ENCODE assay signal across 23 mouse cellular contexts in genomic region chr13:92631450-92631849, GRCm38 (mm10). TPM values are rescaled to one million over a fixed set of nuclear protein-coding genes. Genes with fewer than 3 reads are reported as not detected.
A peak's percentile ranks its signal among the peaks of the same experiment; 100 is the strongest.
DNase-seq lines count a peak whose midpoint lies in the region; ATAC-seq and TF ChIP-seq lines count a peak whose summit lies in the region.
"Had no signal": no experiment of that assay in that cellular context is flagged by ENCODE, and none has a peak within 500 bp of the region (broad histone marks: within the 10 kb centered on the region; RNA-seq: fewer than 3 reads in every experiment).

No protein-coding gene starts in this region.

- 56% methylated on average over 4 of the region's 4 CpGs for WGBS in hindbrain, embryonic 15.5 days
- WGBS in hindbrain, embryonic 12.5 days: 76% methylated on average over 4 of the region's 4 CpGs
- 78% methylated on average over 4 of the region's 4 CpGs for WGBS in midbrain, embryonic 11.5 days
- 74% methylated on average over 4 of the region's 4 CpGs for WGBS in midbrain, embryonic 13.5 days
- WGBS in hindbrain, embryonic 16.5 days: 52% methylated on average over 4 of the region's 4 CpGs
- WGBS in stomach, postnatal 0 days: 45% methylated on average over 4 of the region's 4 CpGs
- 72% methylated on average over 4 of the region's 4 CpGs for WGBS in kidney, embryonic 15.5 days

- no peaks in the 10 kb centered on the region for H3K27me3 ChIP-seq in hindbrain, embryonic 15.5 days
- no peaks in the 10 kb centered on the region for H3K27me3 ChIP-seq in hindbrain, embryonic 12.5 days
- H3K27me3 ChIP-seq in midbrain, embryonic 11.5 days (ENCODE audit: control insufficient read depth, insufficient read depth, low read length): no peaks in the 10 kb centered on the region
- no peaks in the 10 kb centered on the region for H3K27me3 ChIP-seq in midbrain, embryonic 13.5 days
- no peaks in the 10 kb centered on the region for H3K27me3 ChIP-seq in hindbrain, embryonic 16.5 days (replicated peaks; ENCODE audit: control insufficient read depth, insufficient read depth, low read length)
- H3K27me3 ChIP-seq in stomach, postnatal 0 days (ENCODE audit: control insufficient read depth, insufficient read depth, low read length): no peaks in the 10 kb centered on the region
- no peaks in the 10 kb centered on the region for H3K27me3 ChIP-seq in kidney, embryonic 15.5 days
- H3K27me3 ChIP-seq: forebrain, embryonic 15.5 days; heart, embryonic 12.5 days; liver, embryonic 13.5 days; megakaryocyte, embryonic 14.5 days had no signal

- 0 out of 2 replicates have a peak overlapping the region, but pooled peaks have one; percentile 7 for H3K27ac ChIP-seq in hindbrain, embryonic 15.5 days (replicated peaks)
- no peak overlapping the region for H3K27ac ChIP-seq in hindbrain, embryonic 12.5 days
- H3K27ac ChIP-seq in midbrain, embryonic 11.5 days (ENCODE audit: low read depth, low read length): no peak overlapping the region
- no peak overlapping the region for H3K27ac ChIP-seq in midbrain, embryonic 13.5 days
- no peak overlapping the region for H3K27ac ChIP-seq in hindbrain, embryonic 16.5 days (ENCODE audit: low read depth, low read length)
- H3K27ac ChIP-seq in stomach, postnatal 0 days (replicated peaks): peak overlapping the region; percentile 73
- H3K27ac ChIP-seq in kidney, embryonic 15.5 days: no peak overlapping the region
- H3K27ac ChIP-seq: forebrain, embryonic 15.5 days; liver, embryonic 13.5 days had no signal

- peaks cover 15% of the 10 kb centered on the region for H3K4me1 ChIP-seq in hindbrain, embryonic 15.5 days (replicated peaks)
- H3K4me1 ChIP-seq in hindbrain, embryonic 12.5 days: peaks cover 23% of the 10 kb centered on the region
- H3K4me1 ChIP-seq in midbrain, embryonic 11.5 days (ENCODE audit: control insufficient read depth, insufficient read depth, low read length): peaks cover 11% of the 10 kb centered on the region
- H3K4me1 ChIP-seq in midbrain, embryonic 13.5 days (replicated peaks): peaks cover 5% of the 10 kb centered on the region
- peaks cover 13% of the 10 kb centered on the region for H3K4me1 ChIP-seq in hindbrain, embryonic 16.5 days (ENCODE audit: control insufficient read depth, insufficient read depth, low read depth, low read length)
- peaks cover 14% of the 10 kb centered on the region for H3K4me1 ChIP-seq in stomach, postnatal 0 days (replicated peaks; ENCODE audit: control insufficient read depth, insufficient read depth)
- H3K4me1 ChIP-seq in kidney, embryonic 15.5 days: peaks cover 42% of the 10 kb centered on the region

- no peak overlapping the region for H3K4me3 ChIP-seq in hindbrain, embryonic 15.5 days
- H3K4me3 ChIP-seq in hindbrain, embryonic 12.5 days: no peak overlapping the region
- H3K4me3 ChIP-seq in midbrain, embryonic 11.5 days (ENCODE audit: low read depth, low read length): no peak overlapping the region
- H3K4me3 ChIP-seq in midbrain, embryonic 13.5 days (replicated peaks): no peak overlapping the region
- H3K4me3 ChIP-seq in hindbrain, embryonic 16.5 days (ENCODE audit: low read length): no peak overlapping the region
- no peak overlapping the region for H3K4me3 ChIP-seq in stomach, postnatal 0 days (ENCODE audit: low read depth, low read length)
- H3K4me3 ChIP-seq in kidney, embryonic 15.5 days (replicated peaks): no peak overlapping the region
- H3K4me3 ChIP-seq: forebrain, embryonic 15.5 days; heart, embryonic 12.5 days; liver, embryonic 13.5 days; megakaryocyte, embryonic 14.5 days; myocyte had no signal

- no peak overlapping the region for H3K9ac ChIP-seq in hindbrain, embryonic 15.5 days
- no peak overlapping the region for H3K9ac ChIP-seq in hindbrain, embryonic 12.5 days
- no peak overlapping the region for H3K9ac ChIP-seq in midbrain, embryonic 11.5 days (ENCODE audit: low read length)
- no peak overlapping the region for H3K9ac ChIP-seq in midbrain, embryonic 13.5 days (replicated peaks)
- H3K9ac ChIP-seq in hindbrain, embryonic 16.5 days (ENCODE audit: low read depth, low read length): no peak overlapping the region
- H3K9ac ChIP-seq in stomach, postnatal 0 days (ENCODE audit: low read length): no peak overlapping the region
- H3K9ac ChIP-seq in kidney, embryonic 15.5 days: no peak overlapping the region
- H3K9ac ChIP-seq: forebrain, embryonic 15.5 days; heart, embryonic 12.5 days; liver, embryonic 13.5 days had no signal

- peaks cover 2% of the 10 kb centered on the region for H3K36me3 ChIP-seq in hindbrain, embryonic 15.5 days
- no peaks in the 10 kb centered on the region for H3K36me3 ChIP-seq in hindbrain, embryonic 12.5 days
- H3K36me3 ChIP-seq in midbrain, embryonic 11.5 days (ENCODE audit: control insufficient read depth, insufficient read depth, low read length): no peaks in the 10 kb centered on the region
- H3K36me3 ChIP-seq in midbrain, embryonic 13.5 days: peaks cover 4% of the 10 kb centered on the region; the same call in 1 of the 2 replicates
- no peaks in the 10 kb centered on the region for H3K36me3 ChIP-seq in hindbrain, embryonic 16.5 days (ENCODE audit: control insufficient read depth, insufficient read depth, low read length)
- H3K36me3 ChIP-seq in stomach, postnatal 0 days (ENCODE audit: control insufficient read depth, insufficient read depth, low read length): no peaks in the 10 kb centered on the region
- peaks cover 21% of the 10 kb centered on the region for H3K36me3 ChIP-seq in kidney, embryonic 15.5 days

- no peaks in the 10 kb centered on the region for H3K9me3 ChIP-seq in hindbrain, embryonic 15.5 days
- H3K9me3 ChIP-seq in hindbrain, embryonic 12.5 days (replicated peaks): no peaks in the 10 kb centered on the region
- no peaks in the 10 kb centered on the region for H3K9me3 ChIP-seq in midbrain, embryonic 11.5 days (ENCODE audit: control insufficient read depth, low read length)
- H3K9me3 ChIP-seq in midbrain, embryonic 13.5 days: no peaks in the 10 kb centered on the region
- no peaks in the 10 kb centered on the region for H3K9me3 ChIP-seq in hindbrain, embryonic 16.5 days (ENCODE audit: control insufficient read depth, low read length)
- no peaks in the 10 kb centered on the region for H3K9me3 ChIP-seq in stomach, postnatal 0 days (ENCODE audit: control insufficient read depth, low read length)
- no peaks in the 10 kb centered on the region for H3K9me3 ChIP-seq in kidney, embryonic 15.5 days (replicated peaks)
- H3K9me3 ChIP-seq: forebrain, embryonic 15.5 days had no signal

- DNase-seq in midbrain, embryonic 11.5 days (ENCODE audit: low spot score, missing footprints): peak; percentile 60
- DNase-seq in stomach, postnatal 0 days (ENCODE audit: low spot score): no peak
- DNase-seq: adrenal gland, postnatal 14 days; cerebellum, adult 8-10 months; gastrocnemius, postnatal 36 days; heart, postnatal 36 days; kidney, adult 8-10 months; left cerebral cortex, postnatal 4 days; liver, embryonic 13.5 days; right cerebral cortex, postnatal 14 days; thymus, adult 18-20 months had no signal

- no peak overlapping the region for H3K4me2 ChIP-seq in hindbrain, embryonic 15.5 days
- no peak overlapping the region for H3K4me2 ChIP-seq in hindbrain, embryonic 12.5 days (replicated peaks)
- no peak overlapping the region for H3K4me2 ChIP-seq in midbrain, embryonic 11.5 days
- no peak overlapping the region for H3K4me2 ChIP-seq in midbrain, embryonic 13.5 days (replicated peaks)
- no peak overlapping the region for H3K4me2 ChIP-seq in hindbrain, embryonic 16.5 days (ENCODE audit: low read length)
- no peak overlapping the region for H3K4me2 ChIP-seq in stomach, postnatal 0 days (replicated peaks; ENCODE audit: low read depth)
- H3K4me2 ChIP-seq in kidney, embryonic 15.5 days: no peak overlapping the region
- H3K4me2 ChIP-seq: forebrain, embryonic 15.5 days; heart, embryonic 12.5 days; liver, embryonic 13.5 days had no signal

- no peak for ATAC-seq in hindbrain, embryonic 15.5 days (ENCODE audit: low FRiP score, low read depth)
- ATAC-seq in hindbrain, embryonic 12.5 days (ENCODE audit: low FRiP score): no peak
- ATAC-seq in midbrain, embryonic 11.5 days (ENCODE audit: low FRiP score): no peak
- ATAC-seq in midbrain, embryonic 13.5 days: no peak
- ATAC-seq in hindbrain, embryonic 16.5 days: peak; percentile 62
- ATAC-seq in stomach, postnatal 0 days (ENCODE audit: low FRiP score, low TSS enrichment): no peak; the same call in 1 of the 2 replicates
- ATAC-seq in kidney, embryonic 15.5 days (replicated peaks; ENCODE audit: low FRiP score): no peak
- ATAC-seq: forebrain, embryonic 15.5 days had no signal

- TF ChIP-seq CTCF in stomach, postnatal 0 days (IDR thresholded peaks at IDR 0.05; ENCODE audit: low read depth): no peak

- no peak for TF ChIP-seq EP300 in stomach, postnatal 0 days (optimal IDR thresholded peaks at IDR 0.05)

RNA-seq across cellular contexts. Expression of gene Serinc5, which starts 20.6 kb away (rescaled TPM):
- polyA plus RNA-seq in hindbrain, embryonic 15.5 days (2015; fragmentation: Nextera tagmentation; extraction: Ambion mirVana): 17.2 and 17.5 TPM in 2 replicates
- 18.1 and 18.7 TPM in 2 replicates for polyA plus RNA-seq in hindbrain, embryonic 12.5 days (2016; fragmentation: Nextera tagmentation; extraction: Ambion mirVana)
- polyA plus RNA-seq in midbrain, embryonic 11.5 days (2014; fragmentation: Nextera tagmentation; extraction: Ambion mirVana): 9.0 and 9.7 TPM in 2 replicates
- 12.5 and 14.1 TPM in 2 replicates for polyA plus RNA-seq in midbrain, embryonic 13.5 days (2015; fragmentation: Nextera tagmentation; extraction: Ambion mirVana)
- 14.7 and 19.7 TPM in 2 replicates for polyA plus RNA-seq in hindbrain, embryonic 16.5 days (2015; fragmentation: Nextera tagmentation; extraction: Ambion mirVana)
- 14.5 and 16.0 TPM in 2 replicates for polyA plus RNA-seq in stomach, postnatal 0 days (2015; fragmentation: Nextera tagmentation; extraction: Ambion mirVana)
- 16.5 and 16.8 TPM in 2 replicates for polyA plus RNA-seq in kidney, embryonic 15.5 days (2015; fragmentation: Nextera tagmentation; extraction: Ambion mirVana)

RNA-seq across cellular contexts. Expression of gene Spz1, which starts 55.5 kb away (rescaled TPM):
- not detected in 2 replicates for polyA plus RNA-seq in hindbrain, embryonic 15.5 days (2015; fragmentation: Nextera tagmentation; extraction: Ambion mirVana)
- polyA plus RNA-seq in hindbrain, embryonic 12.5 days (2016; fragmentation: Nextera tagmentation; extraction: Ambion mirVana): not detected in 2 replicates
- not detected in 2 replicates for polyA plus RNA-seq in midbrain, embryonic 11.5 days (2014; fragmentation: Nextera tagmentation; extraction: Ambion mirVana)
- polyA plus RNA-seq in midbrain, embryonic 13.5 days (2015; fragmentation: Nextera tagmentation; extraction: Ambion mirVana): not detected in 2 replicates
- polyA plus RNA-seq in hindbrain, embryonic 16.5 days (2015; fragmentation: Nextera tagmentation; extraction: Ambion mirVana): not detected in 2 replicates
- polyA plus RNA-seq in stomach, postnatal 0 days (2015; fragmentation: Nextera tagmentation; extraction: Ambion mirVana): not detected in 2 replicates
- polyA plus RNA-seq in kidney, embryonic 15.5 days (2015; fragmentation: Nextera tagmentation; extraction: Ambion mirVana): not detected in 2 replicates
- polyA plus RNA-seq: cortical plate, adult 2 months; forebrain, embryonic 15.5 days; G1E; heart, embryonic 12.5 days; large intestine, adult 2 months; liver, embryonic 13.5 days; myocyte had no signal

Comparison
In these comparisons a context has a peak if more than half of its experiments do, and no peak if none do; other contexts are left out.
1. H3K27ac ChIP-seq: peak in hindbrain, embryonic 15.5 days (single experiment) and stomach, postnatal 0 days (single experiment); none in hindbrain, embryonic 12.5 days (single experiment), midbrain, embryonic 11.5 days (single experiment), midbrain, embryonic 13.5 days (single experiment), hindbrain, embryonic 16.5 days (single experiment) and kidney, embryonic 15.5 days (single experiment).